Mouse (Mus musculus): ENCODE results near the gene Ppp1r13l. TPM values are rescaled to one million over a fixed set of nuclear protein-coding genes. Genes with fewer than 3 reads are reported as not detected.

The Ppp1r13l gene
- polyA plus RNA-seq, 1 experiment from 2014 or later = 4.9 TPM

GRCm38 (mm10) chr7:19420821-19421636 lies 61.5 kb downstream of the Ppp1r13l start:
- H3K4me1 ChIP-seq (replicated peaks; ENCODE audit: control insufficient read depth, insufficient read depth, low read length) = no peaks in the 10 kb centered on the region; the same call in 1 of the 2 replicates
- H3K36me3 ChIP-seq (ENCODE audit: control insufficient read depth, insufficient read depth, low read length) = peaks cover 15% of the 10 kb centered on the region
- no peak overlapping the region for H3K9ac ChIP-seq (ENCODE audit: low read length)
- ATAC-seq (replicated peaks; ENCODE audit: low FRiP score, low TSS enrichment, low read depth) = peak; percentile 92
- WGBS = 11% methylated on average over 43 of the region's 43 CpGs
- H3K9me3 ChIP-seq (ENCODE audit: control insufficient read depth, low read length) = no peaks in the 10 kb centered on the region
- peaks cover 40% of the 10 kb centered on the region for H3K27me3 ChIP-seq (replicated peaks; ENCODE audit: control insufficient read depth, insufficient read depth, low read length)
- no peak overlapping the region for H3K27ac ChIP-seq (ENCODE audit: low read depth)
- H3K4me2 ChIP-seq (ENCODE audit: low read length) = peak overlapping the region; percentile 44
- peak overlapping the region; percentile 29 for H3K4me3 ChIP-seq (ENCODE audit: low read depth, low read length)
- DNase-seq (ENCODE audit: low spot score) = peak; percentile 83

DNA sequence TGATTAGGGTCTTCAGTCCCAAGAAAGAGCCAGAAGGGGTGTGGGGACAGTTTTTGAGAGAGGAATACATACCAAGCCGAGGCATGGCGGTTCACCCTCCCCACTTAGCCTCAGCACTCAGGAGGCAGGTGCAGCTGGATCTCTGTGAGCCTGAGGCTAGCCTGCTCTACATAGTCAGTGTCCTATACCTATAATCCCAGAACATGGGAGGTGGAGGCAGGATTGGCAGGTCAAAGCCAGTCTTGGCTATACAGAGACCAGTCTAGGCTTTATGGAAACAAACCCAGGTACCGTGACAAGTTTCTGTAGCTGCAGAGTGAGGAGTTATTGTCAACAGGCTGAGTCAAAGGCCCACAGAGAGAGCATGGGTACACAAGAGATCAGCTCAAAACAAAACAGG lies 63.5 kb downstream of the Ppp1r13l start:
- WGBS = 90% methylated on average over 3 of the region's 3 CpGs
- Histone ChIP-seq H3K27ac (ENCODE audit: low read depth) (no peak overlapping the region), H3K9ac (ENCODE audit: low read length) (no peak overlapping the region), H3K4me3 (ENCODE audit: low read depth, low read length) (no peak overlapping the region), H3K4me1 (replicated peaks; ENCODE audit: control insufficient read depth, insufficient read depth, low read length) (no peaks in the 10 kb centered on the region; the same call in 1 of the 2 replicates), H3K27me3 (replicated peaks; ENCODE audit: control insufficient read depth, insufficient read depth, low read length) (peaks cover 40% of the 10 kb centered on the region), H3K9me3 (ENCODE audit: control insufficient read depth, low read length) (no peaks in the 10 kb centered on the region), H3K36me3 (ENCODE audit: control insufficient read depth, insufficient read depth, low read length) (peaks cover 35% of the 10 kb centered on the region), H3K4me2 (ENCODE audit: low read length) (no peak overlapping the region)
- ATAC-seq (replicated peaks; ENCODE audit: low FRiP score, low TSS enrichment, low read depth) (no peak), DNase-seq (ENCODE audit: low spot score) (no peak)

GRCm38 (mm10) chr7:19424051-19424450 lies 64.5 kb downstream of the Ppp1r13l start:
- WGBS = 64% methylated on average over 4 of the region's 4 CpGs
- no peak overlapping the region for H3K4me3 ChIP-seq (ENCODE audit: low read depth, low read length)
- no peaks in the 10 kb centered on the region for H3K9me3 ChIP-seq (ENCODE audit: control insufficient read depth, low read length)
- ATAC-seq (replicated peaks; ENCODE audit: low FRiP score, low TSS enrichment, low read depth) = no peak
- H3K4me1 ChIP-seq (replicated peaks; ENCODE audit: control insufficient read depth, insufficient read depth, low read length) = no peaks in the 10 kb centered on the region; the same call in 1 of the 2 replicates
- DNase-seq (ENCODE audit: low spot score) = no peak
- H3K27me3 ChIP-seq (replicated peaks; ENCODE audit: control insufficient read depth, insufficient read depth, low read length) = peaks cover 31% of the 10 kb centered on the region
- peaks cover 45% of the 10 kb centered on the region for H3K36me3 ChIP-seq (ENCODE audit: control insufficient read depth, insufficient read depth, low read length)
- no peak overlapping the region for H3K4me2 ChIP-seq (ENCODE audit: low read length)
- no peak overlapping the region for H3K9ac ChIP-seq (ENCODE audit: low read length)
- H3K27ac ChIP-seq (ENCODE audit: low read depth) = no peak overlapping the region

DNA sequence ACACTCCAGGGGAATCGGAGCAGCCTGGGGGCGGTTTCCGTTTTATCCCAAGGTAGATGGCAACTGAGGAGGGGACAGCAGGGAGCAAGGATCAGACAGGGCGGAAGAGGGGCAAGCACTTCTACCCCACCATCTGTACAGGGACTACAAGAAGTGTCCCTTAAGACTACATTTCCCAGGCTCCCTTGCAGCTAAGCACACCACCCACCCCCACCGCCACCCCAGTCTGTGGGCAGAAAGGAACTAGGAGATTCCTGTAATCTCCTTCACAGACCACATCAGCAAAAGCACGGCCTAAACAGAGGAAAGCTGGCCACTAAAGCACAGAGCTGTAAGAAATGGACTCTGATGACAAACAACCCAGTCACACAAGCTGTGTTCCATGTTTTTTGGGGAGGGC lies 66.8 kb downstream of the Ppp1r13l start:
- DNase-seq (ENCODE audit: low spot score) = no peak

DNA sequence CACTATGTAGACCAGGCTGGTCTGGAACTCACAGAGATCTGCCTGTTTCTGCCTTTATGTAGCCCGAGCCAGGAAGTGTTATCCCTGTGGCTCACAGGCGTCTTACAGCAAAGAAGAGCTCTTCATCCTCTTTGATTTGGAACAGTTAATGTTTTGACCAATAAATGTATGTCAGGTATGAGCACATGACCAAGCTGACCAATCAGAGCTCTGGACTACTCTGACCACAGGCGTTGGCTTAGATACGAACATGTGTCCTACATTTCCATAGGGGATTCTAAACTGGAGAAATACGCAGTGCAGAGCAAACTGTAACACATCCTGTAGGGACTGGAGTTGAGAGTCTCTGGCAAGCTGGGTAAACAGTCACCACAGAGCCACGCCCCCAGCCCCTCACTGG lies 67.3 kb downstream of the Ppp1r13l start:
- DNase-seq (ENCODE audit: low spot score) (no peak), ATAC-seq (replicated peaks; ENCODE audit: low FRiP score, low TSS enrichment, low read depth) (no peak)
- 92% methylated on average over 6 of the region's 6 CpGs for WGBS
- H3K36me3 ChIP-seq (ENCODE audit: control insufficient read depth, insufficient read depth, low read length) = peaks cover 74% of the 10 kb centered on the region
- H3K27me3 ChIP-seq (replicated peaks; ENCODE audit: control insufficient read depth, insufficient read depth, low read length) = peaks cover 4% of the 10 kb centered on the region; the same call in 1 of the 2 replicates
- no peak overlapping the region for H3K4me3 ChIP-seq (ENCODE audit: low read depth, low read length)
- no peak overlapping the region for H3K9ac ChIP-seq (ENCODE audit: low read length)
- no peak overlapping the region for H3K4me2 ChIP-seq (ENCODE audit: low read length)
- H3K4me1 ChIP-seq (replicated peaks; ENCODE audit: control insufficient read depth, insufficient read depth, low read length) = no peaks in the 10 kb centered on the region
- no peak overlapping the region for H3K27ac ChIP-seq (ENCODE audit: low read depth)
- H3K9me3 ChIP-seq (ENCODE audit: control insufficient read depth, low read length) = no peaks in the 10 kb centered on the region

More for the DNA sequence above, 66.8 kb downstream of the Ppp1r13l start:
- Histone ChIP-seq H3K9ac (ENCODE audit: low read length) (no peak overlapping the region), H3K27me3 (replicated peaks; ENCODE audit: control insufficient read depth, insufficient read depth, low read length) (peaks cover 9% of the 10 kb centered on the region), H3K27ac (ENCODE audit: low read depth) (no peak overlapping the region), H3K36me3 (ENCODE audit: control insufficient read depth, insufficient read depth, low read length) (peaks cover 68% of the 10 kb centered on the region), H3K4me2 (ENCODE audit: low read length) (no peak overlapping the region), H3K9me3 (ENCODE audit: control insufficient read depth, low read length) (no peaks in the 10 kb centered on the region), H3K4me1 (replicated peaks; ENCODE audit: control insufficient read depth, insufficient read depth, low read length) (no peaks in the 10 kb centered on the region), H3K4me3 (ENCODE audit: low read depth, low read length) (no peak overlapping the region)
- ATAC-seq (replicated peaks; ENCODE audit: low FRiP score, low TSS enrichment, low read depth) = no peak
- 81% methylated on average over 6 of the region's 6 CpGs for WGBS

MicroRNAs within 50 kb of the gene (microRNA counts, 519-probe panel; counts per million panel counts)
- not detected for microRNA mmu-miR-343

Small RNAs within 50 kb of the gene (microRNA-seq; reads per million reads assigned to microRNA genes)
- gene Mir343 = not detected

Other genes starting within 250 kb of the Ppp1r13l start
- 3.7 and 4.7 TPM in 2 replicates for gene Gm4969, start 241.4 kb upstream of the Ppp1r13l start, polyA plus RNA-seq (2014; fragmentation: Nextera tagmentation; extraction: Ambion mirVana)
- 8.1 and 8.8 TPM in 2 replicates for gene Fbxo46, start 239.9 kb upstream of the Ppp1r13l start, polyA plus RNA-seq (2014; fragmentation: Nextera tagmentation; extraction: Ambion mirVana)
- gene Qpctl, start 210.5 kb upstream of the Ppp1r13l start, polyA plus RNA-seq (2014; fragmentation: Nextera tagmentation; extraction: Ambion mirVana) = 10.1 and 11.0 TPM in 2 replicates
- 166 and 167 TPM in 2 replicates for gene Snrpd2, start 210.0 kb upstream of the Ppp1r13l start, polyA plus RNA-seq (2014; fragmentation: Nextera tagmentation; extraction: Ambion mirVana)
- 2.2 and 2.7 TPM in 2 replicates for gene Gipr, start 193.6 kb upstream of the Ppp1r13l start, polyA plus RNA-seq (2014; fragmentation: Nextera tagmentation; extraction: Ambion mirVana)
- 1.9 and 2.9 TPM in 2 replicates for gene Eml2, start 183.3 kb upstream of the Ppp1r13l start, polyA plus RNA-seq (2014; fragmentation: Nextera tagmentation; extraction: Ambion mirVana)
- gene Gpr4, start 147.2 kb upstream of the Ppp1r13l start, polyA plus RNA-seq (2014; fragmentation: Nextera tagmentation; extraction: Ambion mirVana) = 1.2 and 1.5 TPM in 2 replicates
- gene Opa3, start 131.4 kb upstream of the Ppp1r13l start, polyA plus RNA-seq (2014; fragmentation: Nextera tagmentation; extraction: Ambion mirVana) = 37.4 and 43.9 TPM in 2 replicates
- 78.5 and 79.2 TPM in 2 replicates for gene Vasp, start 87.9 kb upstream of the Ppp1r13l start, polyA plus RNA-seq (2014; fragmentation: Nextera tagmentation; extraction: Ambion mirVana)
- 0.14 and 0.31 TPM in 2 replicates for gene Ppm1n, start 79.7 kb upstream of the Ppp1r13l start, polyA plus RNA-seq (2014; fragmentation: Nextera tagmentation; extraction: Ambion mirVana)
- gene Rtn2, start 77.1 kb upstream of the Ppp1r13l start, polyA plus RNA-seq (2014; fragmentation: Nextera tagmentation; extraction: Ambion mirVana) = 12.2 and 14.3 TPM in 2 replicates
- 0.08 and 0.49 TPM in 2 replicates for gene Fosb, start 49.7 kb upstream of the Ppp1r13l start, polyA plus RNA-seq (2014; fragmentation: Nextera tagmentation; extraction: Ambion mirVana)
- 71.8 and 82.9 TPM in 2 replicates for gene Ercc1, start 15.0 kb upstream of the Ppp1r13l start, polyA plus RNA-seq (2014; fragmentation: Nextera tagmentation; extraction: Ambion mirVana)
- gene Cd3eap, start 266 bp upstream of the Ppp1r13l start, polyA plus RNA-seq (2014; fragmentation: Nextera tagmentation; extraction: Ambion mirVana) = 23.9 and 25.8 TPM in 2 replicates
- gene Ercc2, start 22.3 kb downstream of the Ppp1r13l start, polyA plus RNA-seq (2014; fragmentation: Nextera tagmentation; extraction: Ambion mirVana) = 11.3 and 13.3 TPM in 2 replicates
- 2.4 and 3.4 TPM in 2 replicates for gene Klc3, start 44.4 kb downstream of the Ppp1r13l start, polyA plus RNA-seq (2014; fragmentation: Nextera tagmentation; extraction: Ambion mirVana)
- gene Ckm, start 45.0 kb downstream of the Ppp1r13l start, polyA plus RNA-seq (2014; fragmentation: Nextera tagmentation; extraction: Ambion mirVana) = 0.60 and 1.1 TPM in 2 replicates
- gene Mark4, start 99.1 kb downstream of the Ppp1r13l start, polyA plus RNA-seq (2014; fragmentation: Nextera tagmentation; extraction: Ambion mirVana) = 7.5 and 8.5 TPM in 2 replicates
- 0.76 and 0.90 TPM in 2 replicates for gene Exoc3l2, start 103.6 kb downstream of the Ppp1r13l start, polyA plus RNA-seq (2014; fragmentation: Nextera tagmentation; extraction: Ambion mirVana)
- gene Bloc1s3, start 148.6 kb downstream of the Ppp1r13l start, polyA plus RNA-seq (2014; fragmentation: Nextera tagmentation; extraction: Ambion mirVana) = 0.93 and 1.2 TPM in 2 replicates
- gene Trappc6a, start 148.6 kb downstream of the Ppp1r13l start, polyA plus RNA-seq (2014; fragmentation: Nextera tagmentation; extraction: Ambion mirVana) = 113 TPM in 2 replicates
- 0.09 and 0.27 TPM in 2 replicates for gene Nkpd1, start 158.1 kb downstream of the Ppp1r13l start, polyA plus RNA-seq (2014; fragmentation: Nextera tagmentation; extraction: Ambion mirVana)
- 4.4 and 6.0 TPM in 2 replicates for gene Ppp1r37, start 203.3 kb downstream of the Ppp1r13l start, polyA plus RNA-seq (2014; fragmentation: Nextera tagmentation; extraction: Ambion mirVana)
- 1.1 and 1.4 TPM in 2 replicates for gene Zfp296, start 217.5 kb downstream of the Ppp1r13l start, polyA plus RNA-seq (2014; fragmentation: Nextera tagmentation; extraction: Ambion mirVana)
- gene Gemin7, start 217.8 kb downstream of the Ppp1r13l start, polyA plus RNA-seq (2014; fragmentation: Nextera tagmentation; extraction: Ambion mirVana) = 176 and 180 TPM in 2 replicates
- 41.4 and 46.4 TPM in 2 replicates for gene Clasrp, start 244.7 kb downstream of the Ppp1r13l start, polyA plus RNA-seq (2014; fragmentation: Nextera tagmentation; extraction: Ambion mirVana)

All from intestine, embryonic 14.5 days (tissue).